Mouse (Mus musculus) bone marrow macrophage, adult 2 months (primary cell): ENCODE measurements around the gene Hist1h2bq.
"Not testable (repeated sequence)": the region's sequence is repeated elsewhere in the genome, so short reads cannot be mapped to it uniquely, and the experiment has no call there.

Experiments
- CTCF ChIP-seq: IDR thresholded peaks from 2 replicates; pipeline ENCODE4 v1.5.1; 2012; ENCODE audit warnings: low read depth, mild to moderate bottlenecking, low read length, moderate library complexity
- POLR2A ChIP-seq: IDR thresholded peaks from 2 replicates; pipeline ENCODE4 v1.6.1; 2012; ENCODE audit warnings: mild to moderate bottlenecking, low read depth, low read length, borderline replicate concordance

GRCm38 (mm10) chr13:21812092-21812491 is 2.1 kb upstream of the Hist1h2bq start:
- TF ChIP-seq CTCF, POLR2A: not testable (repeated sequence)
